Mouse (Mus musculus) large intestine, adult 2 months (tissue): ENCODE measurements at regions not wholly inside any gene's neighbourhood (a gene's known extent, or its start where the extent isn't known, plus 50 kb on each side); places are given as distances from the start of the nearest gene placed in this dataset.

ENCODE experiments used
- DNase-seq: peaks from one replicate; pipeline ENCODE4 v3.0.0-alpha.2; 2012; ENCODE audit warnings: low read depth, low spot score
- WGBS: fragments of 180-500 bp; shearing (Covaris S2); methylation state at CpG from one replicate; pipeline ENCODE4 v1.1.7; 2018; 5-methylcytosine and 5-hydroxymethylcytosine counted together

- DNase-seq: peak; percentile 25
- 22% methylated on average over 5 of the region's 5 CpGs for WGBS
These were observed 745.3 kb upstream of the Car8 start for GRCm38 (mm10) chr4:8984059-8984606.

DNA sequence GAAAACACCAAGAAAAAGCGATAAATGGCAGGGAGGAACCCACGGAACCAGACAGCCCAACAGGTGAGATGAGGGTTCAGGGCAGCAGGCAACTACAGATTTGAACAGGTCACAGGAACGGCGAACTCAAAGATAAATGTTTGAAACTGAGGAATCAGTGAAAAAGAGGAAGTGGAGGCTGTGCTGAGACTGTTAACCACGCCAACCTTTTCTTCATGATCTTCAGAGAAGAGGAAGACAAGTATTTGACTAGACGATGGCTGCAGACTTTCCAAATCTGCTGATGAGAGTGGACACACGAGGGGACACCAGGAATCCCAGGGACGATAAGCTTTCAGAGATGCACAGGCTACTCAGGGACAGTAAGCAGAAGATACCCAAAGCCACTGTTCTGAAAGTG, 740.1 kb upstream of the Car8 start:
- no peak for DNase-seq
- WGBS: 86% methylated on average over 8 of the region's 8 CpGs

DNA sequence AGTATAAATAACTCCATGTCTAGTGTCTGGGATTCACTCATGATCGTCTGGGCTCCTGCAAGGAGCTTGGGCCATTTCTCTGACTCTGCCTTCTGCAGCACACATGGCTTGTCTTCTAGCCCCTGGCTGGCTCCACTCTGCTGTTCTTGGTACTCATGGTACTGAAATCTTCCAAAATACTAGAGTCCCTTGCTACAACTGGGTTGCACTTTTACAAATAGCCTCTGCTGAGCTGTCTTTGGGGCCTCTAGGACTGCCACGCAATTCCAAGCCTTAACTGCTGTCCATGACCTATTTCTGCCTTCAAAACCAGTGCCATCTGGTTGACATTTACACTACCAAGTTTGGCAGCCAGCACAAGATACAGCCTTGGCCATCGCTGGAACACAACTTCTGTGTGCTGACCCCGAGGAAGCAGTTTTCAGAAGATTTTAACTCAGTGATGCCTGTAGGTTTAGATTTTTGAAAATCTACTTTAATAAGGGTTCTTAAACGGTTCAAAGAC, 731.2 kb upstream of the Car8 start:
- WGBS: 88% methylated on average over 5 of the region's 5 CpGs
- DNase-seq: no peak

DNA sequence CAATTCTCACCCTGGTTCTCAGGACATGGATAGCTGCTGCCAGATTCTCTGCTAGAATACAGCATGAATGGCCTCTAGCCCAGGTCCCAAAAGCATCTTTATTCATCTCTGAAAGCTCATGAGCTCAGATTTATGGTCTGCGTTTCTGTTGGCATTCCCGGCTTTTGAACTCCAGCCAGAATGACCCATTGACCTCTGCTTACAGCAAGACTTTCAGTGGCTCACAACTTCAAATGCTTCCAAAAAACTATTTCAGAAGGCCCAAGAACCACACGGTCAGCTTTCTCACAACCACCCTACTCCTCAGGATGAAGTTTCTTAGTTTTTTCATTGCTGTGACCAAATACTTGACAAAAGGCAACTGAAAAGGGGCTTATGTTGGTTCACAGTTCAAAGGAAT, 729.9 kb upstream of the Car8 start:
- WGBS: 52% methylated on average over 3 of the region's 3 CpGs
- no peak for DNase-seq

GRCm38 (mm10) chr4:8967986-8968385, 729.1 kb upstream of the Car8 start:
- 94% methylated on average over 3 of the region's 3 CpGs for WGBS
- DNase-seq: no peak

DNA sequence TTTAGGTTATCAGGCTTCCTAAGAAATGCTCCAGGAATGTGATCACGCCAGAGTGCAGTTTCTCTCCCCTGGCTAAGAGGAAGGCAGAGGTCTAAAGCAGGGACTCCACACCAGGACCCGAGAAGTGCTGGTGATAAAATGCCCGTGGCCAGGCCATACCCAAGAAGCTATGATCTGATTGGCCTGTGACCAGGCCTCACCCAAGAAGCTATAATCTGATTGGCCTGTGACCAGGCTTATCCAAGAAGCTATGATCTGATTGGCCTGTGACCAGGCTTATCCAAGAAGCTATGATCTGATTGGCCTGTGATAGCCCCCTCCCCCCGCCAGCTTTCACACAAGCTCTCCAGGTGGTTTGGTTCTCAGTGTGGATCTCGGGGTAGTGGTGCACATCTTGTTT, 726.7 kb upstream of the Car8 start:
- DNase-seq: no peak
- WGBS: 94% methylated on average over 5 of the region's 5 CpGs

DNA sequence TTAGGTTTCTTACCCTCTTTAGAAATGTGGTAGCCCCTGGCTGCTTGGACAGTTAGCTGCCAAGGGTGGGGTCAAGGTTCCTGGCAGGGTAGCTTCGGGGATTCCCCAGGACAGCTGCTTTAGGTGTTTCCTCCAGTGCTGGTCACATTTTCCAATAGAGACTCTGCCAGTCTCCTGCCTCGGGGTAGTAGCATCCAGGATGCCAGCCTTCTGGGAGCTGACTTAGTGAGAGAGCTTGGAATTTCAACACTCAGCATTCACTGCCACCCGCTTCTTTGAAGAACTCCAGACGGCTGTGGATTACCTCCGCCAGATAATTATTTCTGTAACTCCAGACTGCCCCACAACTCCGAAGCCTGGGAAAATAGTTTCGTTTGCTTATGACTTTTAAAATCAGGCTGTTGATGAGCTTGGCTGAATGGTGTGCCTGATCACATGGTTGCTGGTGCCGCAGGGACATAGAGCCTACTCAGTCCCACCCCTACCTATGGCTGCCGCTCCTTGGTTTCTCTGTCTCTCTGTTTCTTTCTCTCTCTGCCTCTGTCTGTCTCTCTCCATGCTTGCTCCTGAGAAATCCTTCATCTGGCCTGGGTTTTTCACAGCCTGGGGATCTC, 724.2 kb upstream of the Car8 start:
- WGBS: 52% methylated on average over 9 of the region's 9 CpGs
- no peak for DNase-seq

DNA sequence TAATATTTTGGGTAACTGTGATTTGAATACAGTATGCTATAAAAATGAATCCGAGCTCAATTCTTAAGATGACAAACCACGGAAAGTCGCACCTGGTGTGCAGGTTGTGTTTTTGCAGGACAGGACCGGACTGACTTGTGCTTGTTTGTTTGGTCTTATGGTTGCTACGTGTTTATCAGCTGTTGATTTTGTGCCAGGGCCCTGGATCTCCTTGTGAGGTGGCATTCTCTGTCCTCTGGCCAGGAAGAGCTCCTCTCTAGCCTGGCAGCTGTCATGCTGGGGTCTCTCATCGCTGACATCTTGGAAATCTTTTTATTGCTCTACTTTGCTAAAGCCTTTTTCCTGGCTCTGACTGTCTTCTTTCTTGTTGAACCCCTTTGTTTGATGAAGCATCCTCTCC, 723.0 kb upstream of the Car8 start:
- WGBS: 58% methylated on average over 6 of the region's 6 CpGs
- no peak for DNase-seq

DNA sequence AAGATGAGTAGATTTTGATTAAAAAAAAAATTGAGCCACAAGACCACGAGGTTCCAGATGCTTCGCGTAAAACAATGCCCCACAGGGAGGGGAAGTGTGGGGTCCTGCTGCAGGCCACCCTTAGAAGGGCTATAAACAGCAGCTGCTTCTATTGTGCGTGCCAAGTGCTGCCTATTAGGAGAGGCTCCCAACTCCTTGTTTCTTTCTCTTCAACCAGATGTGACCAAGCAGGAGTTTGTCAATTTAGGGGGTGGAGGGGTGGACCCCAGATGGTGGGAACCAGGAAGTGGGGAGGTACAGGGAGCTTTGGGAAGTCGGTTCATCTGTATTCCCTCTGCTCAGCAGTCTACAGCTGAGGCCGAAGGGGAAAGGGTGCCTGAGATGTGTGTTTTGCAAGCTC, 718.9 kb upstream of the Car8 start:
- no peak for DNase-seq
- WGBS: 40% methylated on average over 6 of the region's 6 CpGs

DNA sequence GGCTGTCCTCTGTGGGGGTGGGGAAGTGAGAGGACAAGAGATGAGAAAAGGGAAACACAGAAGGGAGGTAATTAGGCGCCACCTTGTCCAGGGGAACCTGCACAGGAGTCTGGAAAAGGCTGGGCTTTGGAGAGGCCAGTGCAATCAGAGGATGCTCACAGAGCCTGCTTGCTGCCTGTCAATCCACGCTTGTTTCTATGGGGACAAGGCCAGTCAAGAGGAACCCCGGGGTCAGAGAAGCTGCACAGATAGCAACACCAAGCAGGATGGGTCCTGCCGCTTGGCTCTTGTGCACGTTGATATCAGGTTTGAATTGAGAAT, 718.1 kb upstream of the Car8 start:
- no peak for DNase-seq
- WGBS: 78% methylated on average over 5 of the region's 5 CpGs

- WGBS: 62% methylated on average over 9 of the region's 9 CpGs
- DNase-seq: no peak
These were observed 717.6 kb upstream of the Car8 start for GRCm38 (mm10) chr4:8956312-8957022.

- no peak for DNase-seq
- WGBS: 35% methylated on average over 5 of the region's 5 CpGs
These were observed 716.5 kb upstream of the Car8 start for GRCm38 (mm10) chr4:8955306-8955705.

- peak; percentile 36 for DNase-seq
- WGBS: 8% methylated on average over 10 of the region's 10 CpGs
These were observed 715.6 kb upstream of the Car8 start for GRCm38 (mm10) chr4:8954356-8954914.

DNA sequence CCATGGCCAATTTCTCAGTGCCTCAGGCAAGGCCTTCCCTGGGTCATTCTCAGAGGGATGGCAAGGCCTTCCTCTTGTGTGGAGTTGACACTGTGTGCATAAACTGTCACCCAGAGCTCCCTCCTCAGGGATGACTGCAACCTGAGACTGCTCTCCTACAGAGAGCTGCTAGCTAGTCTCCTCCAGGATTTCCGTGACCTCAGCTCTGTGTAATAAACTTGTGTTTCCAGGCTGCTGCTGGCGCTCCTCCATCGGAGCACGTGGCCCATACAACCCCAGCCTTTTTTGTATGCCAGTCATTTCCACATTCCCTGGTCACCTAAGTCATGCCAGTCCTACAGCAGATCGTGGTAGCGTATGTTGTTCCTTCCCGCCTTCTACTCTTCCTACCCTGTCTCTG, 714.3 kb upstream of the Car8 start:
- WGBS: 58% methylated on average over 7 of the region's 7 CpGs

GRCm38 (mm10) chr4:8949951-8950350, 711.1 kb upstream of the Car8 start:
- no peak for DNase-seq
- 39% methylated on average over 4 of the region's 4 CpGs for WGBS

More for the DNA sequence above, 714.3 kb upstream of the Car8 start:
- no peak for DNase-seq

GRCm38 (mm10) chr4:8949537-8949936, 710.7 kb upstream of the Car8 start:
- 28% methylated on average over 5 of the region's 5 CpGs for WGBS
- DNase-seq: no peak

DNA sequence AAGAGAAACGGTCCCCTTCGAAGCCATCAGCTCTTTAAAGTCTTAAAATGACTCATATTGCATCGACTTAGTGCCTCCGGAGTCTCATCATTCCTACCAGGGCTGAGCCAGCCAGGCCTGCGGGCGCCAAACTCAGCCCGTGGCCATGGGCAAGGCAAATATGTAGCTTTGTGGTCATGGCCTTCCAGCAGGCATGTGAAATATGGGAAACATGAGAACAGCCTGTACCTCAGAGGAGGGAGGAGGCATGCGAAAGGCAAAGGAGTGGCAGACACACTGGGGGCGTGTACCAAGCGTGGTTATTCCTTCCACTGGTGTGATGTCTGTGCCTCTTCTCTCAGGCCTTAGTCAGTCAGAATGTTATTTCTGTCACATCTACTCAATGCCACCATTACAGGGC, 706.3 kb upstream of the Car8 start:
- no peak for DNase-seq
- WGBS: 89% methylated on average over 10 of the region's 10 CpGs

GRCm38 (mm10) chr4:8943080-8943479, 704.2 kb upstream of the Car8 start:
- WGBS: 74% methylated on average over 5 of the region's 5 CpGs
- DNase-seq: no peak

- 27% methylated on average over 6 of the region's 6 CpGs for WGBS
- no peak for DNase-seq
These were observed 700.1 kb upstream of the Car8 start for GRCm38 (mm10) chr4:8938948-8939411.

DNA sequence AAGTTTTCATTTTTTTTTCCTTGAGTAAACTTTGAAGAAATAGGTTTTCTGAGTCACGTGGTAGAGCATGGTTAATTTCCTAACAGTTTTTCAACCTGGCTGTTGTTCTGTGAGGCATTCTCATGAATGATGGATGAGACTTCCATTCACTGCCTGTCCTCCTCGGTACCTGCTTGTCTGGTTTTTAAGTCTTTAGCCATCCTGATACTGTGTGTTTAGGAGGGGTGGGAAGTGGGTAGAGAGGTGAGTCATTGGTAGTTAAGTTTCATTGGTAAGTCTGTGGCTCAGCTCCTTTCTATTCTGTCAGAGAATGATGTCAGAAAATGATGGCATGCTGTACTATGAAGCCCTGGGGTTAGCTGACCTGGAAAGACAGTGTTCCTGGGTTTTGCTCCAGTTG, 697.1 kb upstream of the Car8 start:
- no peak for DNase-seq
- WGBS: 56% methylated on average over 2 of the region's 2 CpGs

GRCm38 (mm10) chr4:8934541-8934940, 695.7 kb upstream of the Car8 start:
- DNase-seq: no peak
- 77% methylated on average over 1 of the region's 1 CpGs for WGBS
